Mouse (Mus musculus) frontal cortex, adult 2 months (tissue): Measurements from ENCODE around the gene Cdk14. TPM values are rescaled to one million over a fixed set of nuclear protein-coding genes. Genes with fewer than 3 reads are reported as not detected.

Experiments used
- DNase-seq, 2 experiments: peaks; one replicate each; pipeline ENCODE4 v3.0.0; 2022; ENCODE audit warnings: low spot score in 1 of 2; ENCODE audit errors: extremely low spot score in 1 of 2
- polyA plus RNA-seq: library from polyadenylated mRNA; depleted of rRNA; stranded (reverse); fragments of >200 nt; gene quantifications from 2 replicates; pipeline ENCODE4 v1.2.3, GENCODE M21; 2012

Cdk14 gene
- polyA plus RNA-seq, 1 experiment: 113 TPM

DNA sequence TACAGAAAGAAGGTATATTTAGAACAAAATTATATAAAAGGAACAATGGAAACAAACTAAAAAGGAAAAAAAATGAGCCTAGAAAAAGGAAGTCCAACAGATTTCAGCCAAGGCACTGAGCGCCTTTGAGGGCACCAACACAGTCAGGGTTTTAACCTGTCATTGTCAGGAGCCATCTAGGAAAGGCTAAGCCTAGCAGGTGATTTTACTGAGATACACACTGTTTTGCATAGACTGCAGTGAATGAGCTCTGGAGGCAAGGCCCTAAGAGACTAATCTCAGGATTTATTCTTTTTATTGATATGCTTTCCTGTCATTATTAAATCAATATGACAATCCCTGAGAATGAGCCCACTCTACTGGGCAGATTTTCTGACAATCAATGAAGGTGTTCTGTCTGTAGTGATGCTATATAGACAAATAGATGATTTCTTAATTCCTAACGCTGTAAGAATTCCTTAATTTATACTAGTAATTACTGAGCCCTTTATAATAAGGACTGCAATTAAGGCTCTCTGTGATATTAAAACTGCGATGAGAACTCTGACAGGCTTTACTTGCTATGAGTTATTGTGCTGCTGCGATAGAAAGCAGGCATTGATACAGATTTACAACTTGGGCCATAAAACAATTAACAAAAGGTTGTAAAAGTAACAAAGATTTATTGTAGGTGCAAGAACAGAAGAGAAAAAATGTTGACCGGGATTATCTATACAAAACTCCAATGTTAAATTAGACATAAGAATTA is 303.2 kb downstream of the Cdk14 start:
- DNase-seq: no peak

DNA sequence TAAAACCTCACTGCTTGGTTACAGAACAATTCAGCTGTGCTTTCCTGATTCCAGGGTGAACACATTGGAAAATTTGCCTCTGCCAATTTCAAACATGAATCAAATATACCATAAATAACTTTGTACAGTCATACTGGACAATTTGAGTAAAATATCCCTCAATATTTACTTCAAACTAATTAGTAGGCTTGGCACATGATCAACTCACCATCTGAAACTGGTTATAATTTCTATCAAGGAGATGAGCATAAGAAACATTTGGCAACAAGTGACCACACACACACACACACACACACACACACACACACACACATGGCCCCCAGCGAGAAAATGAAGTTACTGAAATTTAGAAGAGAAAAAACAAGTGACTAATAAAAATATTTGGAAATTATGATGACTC is 304.6 kb downstream of the Cdk14 start:
- DNase-seq: no peak

DNA sequence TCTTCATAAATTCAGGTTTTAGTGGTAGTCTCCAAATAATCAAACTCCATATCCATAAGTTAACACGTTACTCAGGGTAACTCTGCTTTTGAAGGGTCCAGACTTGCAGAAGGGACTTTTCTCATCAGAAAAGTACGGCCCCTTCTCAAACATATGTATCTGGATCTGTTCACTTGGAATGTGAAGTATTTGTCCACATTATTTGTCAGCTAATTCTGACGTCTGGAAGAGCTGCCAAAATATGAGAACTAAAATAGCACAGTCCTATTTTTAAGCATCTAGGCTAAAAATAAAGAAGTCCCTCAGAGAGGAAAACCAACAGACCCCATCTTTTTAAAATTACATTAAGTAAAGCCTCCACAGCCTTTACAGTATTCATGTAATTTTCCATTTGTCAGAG is 310.5 kb downstream of the Cdk14 start:
- no peak for DNase-seq

DNA sequence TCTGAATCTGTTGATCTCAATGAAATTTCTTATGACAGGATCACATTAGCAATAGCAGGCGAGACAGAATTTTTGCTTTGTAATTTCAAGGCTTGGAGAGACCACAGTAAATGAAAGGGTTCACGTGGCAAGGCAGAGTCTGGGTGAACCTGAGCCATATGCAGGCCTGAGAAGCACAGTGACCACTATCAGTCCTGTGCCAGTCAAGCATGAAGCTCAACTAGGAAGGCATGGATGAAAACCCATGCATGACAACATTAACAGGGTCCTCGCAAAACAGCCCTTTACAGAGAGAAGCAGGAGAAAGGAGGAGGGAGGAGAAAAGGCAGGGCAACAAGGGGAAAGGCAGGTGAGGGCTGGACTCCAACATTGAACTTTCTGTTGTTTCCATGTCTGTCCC is 311.1 kb downstream of the Cdk14 start:
- no peak for DNase-seq

DNA sequence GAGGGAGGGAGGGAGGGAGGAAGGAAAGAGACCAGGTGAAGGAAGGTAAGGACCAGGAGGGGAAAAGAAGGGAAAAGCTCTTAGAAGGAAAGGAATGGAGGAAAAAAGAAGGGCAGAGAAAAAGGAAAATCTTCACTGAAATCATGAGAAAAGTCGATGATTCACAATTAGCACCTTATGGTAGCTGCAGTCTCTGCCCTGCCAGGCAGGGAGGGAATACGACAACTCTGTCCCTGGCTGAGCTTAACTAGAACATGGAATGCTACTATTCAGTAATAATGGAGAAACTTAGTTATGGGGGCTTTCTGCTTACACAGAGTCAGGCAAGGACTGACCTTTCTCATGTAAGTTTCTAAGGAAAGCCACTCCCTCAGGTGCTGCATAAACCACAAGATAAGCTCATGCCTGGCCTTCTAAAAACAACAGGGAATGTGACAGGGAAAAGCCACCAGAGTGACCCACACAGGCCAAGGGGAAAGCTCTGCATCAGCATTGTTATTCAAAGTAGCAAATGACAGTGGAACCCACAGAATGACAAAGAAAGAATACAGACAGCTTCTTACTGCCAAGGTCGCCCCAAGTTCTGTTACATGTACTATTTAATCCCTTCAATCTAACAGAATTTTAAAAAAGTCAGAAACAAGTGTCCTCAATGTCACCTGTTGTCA is 323.7 kb downstream of the Cdk14 start:
- peak in 1 of 2 experiments; percentile 35 for DNase-seq

DNA sequence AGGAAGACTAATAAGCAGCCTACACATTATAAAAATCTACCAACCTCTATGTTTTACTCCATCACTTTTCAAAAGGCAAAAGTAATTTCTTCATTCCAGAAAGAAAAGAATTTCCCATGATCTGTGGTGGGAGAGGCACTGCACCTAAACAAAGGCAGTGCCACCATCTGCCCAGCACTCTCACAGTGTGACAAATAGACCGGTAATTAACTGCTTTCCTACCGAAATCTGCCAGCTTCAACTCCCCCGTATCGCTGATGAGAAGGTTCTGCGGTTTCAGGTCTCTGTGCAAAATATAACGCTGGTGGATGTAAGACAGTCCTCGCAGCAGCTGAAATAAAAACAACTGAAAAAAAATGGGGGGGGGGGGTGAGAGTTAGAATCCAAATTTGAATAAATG is 327.4 kb downstream of the Cdk14 start:
- DNase-seq: peak; percentile 19 to 56

DNA sequence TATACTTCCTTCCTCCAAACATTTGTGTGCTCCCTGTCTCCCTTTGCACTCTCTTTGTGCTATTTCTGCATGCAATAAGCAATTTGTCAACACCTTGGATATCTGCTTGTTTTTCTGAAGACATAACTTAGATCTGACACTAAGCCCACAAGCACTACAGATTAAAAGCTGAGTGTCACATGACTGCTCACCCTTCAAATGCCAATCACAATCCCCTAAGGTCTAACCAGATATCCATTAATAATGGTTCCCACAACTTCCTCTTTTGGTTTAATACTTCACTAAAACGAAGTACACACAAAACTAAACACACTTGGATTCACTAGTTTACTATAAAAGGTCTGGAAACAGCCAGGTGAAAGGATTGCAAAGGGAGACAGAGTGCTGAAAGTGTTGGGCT is 348.6 kb downstream of the Cdk14 start:
- no peak for DNase-seq

DNA sequence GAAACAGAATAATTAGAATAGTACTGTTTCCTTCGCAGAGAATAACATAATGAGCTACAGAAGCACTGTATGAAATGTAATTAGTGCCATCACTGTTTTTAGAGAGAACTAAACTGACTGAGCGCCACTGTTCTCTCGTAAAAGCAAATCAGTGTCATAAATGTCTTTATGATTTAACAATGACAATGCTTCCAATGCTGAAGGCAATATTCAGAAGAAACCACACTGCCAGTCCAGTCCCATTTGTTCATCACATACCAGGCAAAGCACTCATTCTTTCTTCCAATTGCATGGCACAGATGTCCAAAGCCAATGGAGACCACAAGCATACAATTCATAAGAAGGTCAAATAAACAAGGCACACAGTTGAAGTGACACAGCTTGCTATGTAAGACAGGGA is 355.4 kb downstream of the Cdk14 start:
- no peak for DNase-seq

DNA sequence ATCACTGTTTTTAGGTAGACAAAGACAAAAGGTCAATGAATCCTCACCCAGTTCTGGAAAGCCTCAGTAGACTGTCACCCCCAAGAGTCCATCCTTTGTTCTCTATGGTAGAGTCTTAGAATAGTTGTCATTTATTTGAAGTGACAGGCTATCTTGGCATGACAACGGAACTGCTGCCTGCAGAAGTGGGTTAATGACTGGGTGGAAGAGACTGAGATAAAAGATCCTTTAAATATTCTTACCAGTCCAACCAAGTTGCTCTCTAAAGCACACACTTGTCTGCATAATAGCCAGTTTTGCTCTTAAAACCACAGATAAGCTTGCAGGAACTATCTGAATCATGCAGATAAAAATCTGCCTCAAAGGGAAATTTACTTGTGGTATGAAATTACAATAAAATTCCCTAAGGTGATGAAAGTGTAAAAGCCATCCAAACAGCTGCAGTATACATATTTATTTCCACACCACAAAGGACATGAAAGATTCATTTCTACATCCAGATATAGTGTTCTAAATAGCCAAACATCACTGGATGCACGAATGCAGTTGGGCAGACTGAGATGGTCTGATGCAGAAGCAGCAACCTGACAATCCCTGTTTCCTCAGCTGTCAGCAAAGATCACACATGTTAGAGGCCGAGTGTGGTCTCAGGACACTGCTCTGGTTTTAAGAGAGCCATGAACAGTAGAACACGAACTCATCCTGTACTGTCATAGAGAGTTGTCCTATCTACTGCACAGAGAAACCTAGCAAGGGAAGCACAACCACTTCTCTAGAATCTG is 363.8 kb downstream of the Cdk14 start:
- no peak for DNase-seq

DNA sequence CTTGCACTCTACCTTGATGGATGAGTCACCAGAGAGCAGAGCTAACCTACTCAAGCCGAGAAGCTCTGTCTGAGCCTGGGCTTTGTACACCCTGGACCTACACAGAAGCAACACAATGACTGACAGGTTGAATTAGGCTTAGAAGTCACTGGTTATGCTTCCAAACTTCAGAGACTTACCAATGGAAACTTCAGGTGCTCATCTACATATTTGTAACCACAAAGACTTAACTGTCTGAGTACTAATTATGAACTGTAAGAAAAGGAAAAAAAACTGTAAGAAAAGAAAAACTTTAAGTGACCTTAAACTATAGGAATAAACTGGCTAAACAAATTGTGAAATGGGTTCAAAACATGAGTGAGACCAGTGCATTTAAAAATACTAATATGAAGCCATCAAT is 364.6 kb downstream of the Cdk14 start:
- no peak for DNase-seq

DNA sequence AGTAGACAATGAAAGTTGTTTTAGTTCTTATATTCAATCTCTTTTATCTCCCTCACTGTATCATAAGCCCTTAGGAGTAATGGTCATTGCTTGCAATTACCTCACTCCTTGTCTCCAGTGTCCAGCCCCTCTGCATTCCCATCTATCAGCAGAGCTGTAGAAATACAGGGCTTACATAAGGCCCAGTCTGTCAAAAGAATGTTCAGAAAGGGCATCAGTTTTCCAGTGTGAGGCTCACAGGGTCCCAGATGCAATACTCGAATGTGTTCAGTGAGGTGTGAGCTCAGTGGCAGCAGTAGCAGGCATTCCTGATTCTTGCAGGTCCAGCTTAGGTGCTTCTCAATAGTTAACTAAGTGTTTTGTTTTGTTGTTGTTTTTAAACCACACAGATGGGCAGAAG is 365.8 kb downstream of the Cdk14 start:
- no peak for DNase-seq

DNA sequence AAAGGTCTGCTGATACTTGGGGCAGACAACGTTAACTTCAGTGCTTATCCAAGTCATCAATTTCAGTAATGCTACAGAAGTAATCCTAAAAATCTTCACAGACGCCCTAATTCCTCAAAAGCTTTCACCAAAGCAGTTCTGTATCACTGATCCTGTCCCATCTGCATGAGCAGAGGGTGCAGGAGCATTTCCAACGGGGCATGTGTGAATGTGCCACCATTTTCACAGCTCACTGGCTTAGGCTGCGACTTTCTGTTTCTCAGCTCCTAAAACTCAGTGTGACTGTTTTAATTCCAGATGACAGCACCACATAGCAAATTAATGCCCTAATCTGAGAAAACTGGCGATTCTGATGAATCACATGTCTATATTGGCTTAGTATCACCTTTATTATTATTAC is 375.8 kb downstream of the Cdk14 start:
- no peak for DNase-seq

DNA sequence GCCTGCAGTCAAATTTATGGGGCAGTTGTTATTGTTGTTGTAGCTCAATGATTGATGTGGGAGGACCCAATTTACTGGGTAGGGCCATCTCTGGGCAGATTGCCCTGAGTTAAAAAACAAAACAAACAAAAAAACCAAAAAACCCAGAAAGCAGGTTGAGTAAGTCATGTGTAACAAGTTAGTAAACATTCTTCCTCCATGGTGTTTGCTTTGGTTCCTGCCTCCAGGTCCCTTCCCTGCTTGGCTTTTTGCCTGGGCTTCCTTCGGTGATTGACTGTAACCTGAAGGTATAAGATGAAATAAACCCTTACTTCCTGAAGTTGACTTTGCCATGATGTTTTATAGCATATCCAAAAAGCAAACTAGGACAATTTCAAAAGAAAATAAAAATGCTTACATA is 377.4 kb downstream of the Cdk14 start:
- no peak for DNase-seq

DNA sequence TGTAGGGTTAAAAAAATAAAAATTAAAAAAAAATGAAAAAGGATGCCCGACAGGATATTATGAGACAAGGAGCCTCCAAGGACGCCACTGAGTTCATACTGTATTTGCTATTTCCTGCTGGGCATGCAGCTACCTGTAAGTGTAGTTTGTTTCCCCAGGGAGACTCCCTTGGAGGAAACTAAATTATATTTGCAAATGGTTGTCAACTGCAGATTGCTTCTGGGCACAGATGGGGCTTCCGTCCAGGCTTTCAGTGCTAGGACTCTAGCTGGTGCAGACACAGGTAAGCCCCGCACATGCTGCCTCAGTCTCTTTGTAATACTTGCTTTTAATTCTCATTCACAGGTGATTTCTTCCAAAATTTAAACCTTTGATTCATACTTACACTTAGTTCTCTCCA is 378.6 kb downstream of the Cdk14 start:
- DNase-seq: no peak

DNA sequence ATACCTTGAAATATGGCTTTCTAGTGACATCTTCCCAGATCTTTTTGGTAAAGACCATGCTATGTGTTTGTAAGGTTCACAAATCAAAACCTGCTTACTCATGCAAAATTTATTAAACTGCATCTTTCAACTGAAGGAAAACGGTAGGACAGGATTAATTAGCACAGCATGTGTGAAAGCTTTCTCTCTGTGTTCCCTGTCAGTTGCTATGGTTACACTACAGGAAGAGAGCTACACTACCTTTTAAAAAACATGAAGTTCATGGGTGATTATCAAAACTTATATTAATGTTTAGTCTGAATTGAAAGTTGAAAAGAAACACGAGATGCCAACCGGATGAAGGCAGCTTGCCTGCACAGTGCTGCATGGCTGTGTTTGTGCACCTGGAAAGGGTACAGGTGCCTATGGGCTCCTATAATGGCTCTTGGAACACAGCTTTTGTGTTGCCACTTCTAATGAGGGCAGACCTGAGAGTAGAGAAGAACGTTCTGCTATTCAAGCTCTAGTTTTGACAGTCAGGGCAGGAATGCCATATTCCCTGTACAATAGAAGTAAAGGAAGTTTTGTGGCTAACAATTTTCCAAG is 380.3 kb downstream of the Cdk14 start:
- DNase-seq: no peak

DNA sequence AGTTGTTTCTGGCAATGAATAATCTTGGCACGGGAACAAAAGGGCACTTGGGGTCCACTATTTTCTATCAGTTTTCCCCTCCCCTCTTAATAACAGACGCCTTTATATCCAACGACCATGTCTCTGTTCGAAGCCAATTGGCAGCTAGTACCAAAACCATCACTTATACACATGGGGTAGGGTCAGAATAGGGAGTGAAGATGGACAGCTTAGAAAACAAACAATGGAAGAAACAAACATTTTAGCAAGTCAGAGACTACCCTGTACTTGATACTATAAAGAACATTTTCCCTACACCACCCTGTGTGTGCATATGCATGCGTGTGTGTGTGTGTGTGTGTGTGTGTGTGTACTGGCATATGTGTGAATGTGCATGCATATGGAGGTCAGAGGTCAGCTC is 386.7 kb downstream of the Cdk14 start:
- no peak for DNase-seq

DNA sequence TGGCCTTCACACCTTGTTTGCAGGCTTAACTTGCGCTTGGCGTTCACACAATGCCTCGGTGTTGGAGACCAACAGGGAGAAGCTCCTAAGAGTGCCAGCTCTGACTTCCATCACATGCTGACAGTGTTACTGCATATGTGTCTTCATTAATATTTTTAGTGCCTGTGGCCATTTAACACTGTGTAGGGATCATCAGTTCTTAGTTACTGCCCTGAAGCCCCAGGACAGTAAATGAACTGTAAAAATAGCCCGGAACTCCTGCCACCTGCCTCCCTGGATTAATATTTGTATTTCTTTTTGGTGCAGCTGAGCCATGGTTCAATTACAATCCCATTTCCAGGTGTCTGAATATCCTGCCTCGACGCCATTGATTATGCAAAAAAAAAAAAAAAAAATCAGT is 387.3 kb downstream of the Cdk14 start:
- no peak for DNase-seq

DNA sequence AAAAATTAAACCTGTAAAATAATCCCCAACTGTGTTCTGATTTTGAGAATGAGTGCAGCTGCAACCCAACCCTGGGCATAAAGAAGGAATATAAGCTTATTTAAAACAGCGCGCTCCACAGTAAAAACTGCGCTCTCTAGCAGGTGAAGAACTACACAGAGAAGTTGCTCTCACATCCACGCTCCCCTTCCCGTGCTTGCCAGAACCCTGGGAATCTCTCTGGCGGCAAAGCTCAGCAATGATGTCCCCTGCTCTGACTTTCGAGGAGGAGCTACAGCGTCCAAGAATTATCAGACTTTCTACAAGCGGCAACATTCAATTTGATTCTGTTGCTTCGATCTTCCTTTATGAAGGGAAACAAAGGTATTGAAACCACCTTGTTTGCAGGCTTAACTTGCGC is 387.7 kb downstream of the Cdk14 start:
- no peak for DNase-seq

DNA sequence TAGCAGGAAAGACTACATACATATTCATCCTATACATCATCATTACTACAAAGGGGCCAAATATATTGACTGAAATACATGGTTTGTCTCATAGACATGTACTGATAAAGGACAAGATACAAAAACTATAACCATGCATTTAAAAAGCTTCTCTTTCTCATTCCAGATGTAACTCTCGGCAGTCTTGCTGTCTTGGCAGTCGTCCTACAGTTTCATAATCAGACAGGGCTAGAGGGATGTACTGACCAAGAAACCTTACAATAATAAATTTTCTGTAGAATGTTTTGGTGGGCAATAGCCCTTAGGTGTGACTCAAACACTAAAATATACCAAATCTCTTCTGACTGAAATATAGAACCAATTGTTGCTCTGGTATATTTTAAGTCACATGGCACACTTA is 389.7 kb downstream of the Cdk14 start:
- no peak for DNase-seq

DNA sequence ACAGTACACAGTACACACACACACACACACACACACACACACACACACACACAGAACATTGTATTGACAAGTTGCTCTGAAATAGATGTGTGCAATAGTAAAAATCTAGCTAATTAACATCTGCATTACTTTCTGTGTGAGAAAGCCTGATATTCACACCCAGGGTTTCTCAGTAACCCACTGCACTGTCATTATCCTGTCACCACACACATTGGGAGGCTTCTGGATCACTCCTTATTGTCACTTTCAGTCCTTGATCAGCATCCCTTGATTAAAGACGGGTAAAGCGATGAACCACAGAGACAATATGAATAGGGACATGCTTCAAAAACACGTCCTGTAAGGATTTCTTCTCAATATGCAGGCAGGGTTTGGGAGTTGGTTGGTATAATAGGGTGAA is 401.2 kb downstream of the Cdk14 start:
- DNase-seq: no peak

DNA sequence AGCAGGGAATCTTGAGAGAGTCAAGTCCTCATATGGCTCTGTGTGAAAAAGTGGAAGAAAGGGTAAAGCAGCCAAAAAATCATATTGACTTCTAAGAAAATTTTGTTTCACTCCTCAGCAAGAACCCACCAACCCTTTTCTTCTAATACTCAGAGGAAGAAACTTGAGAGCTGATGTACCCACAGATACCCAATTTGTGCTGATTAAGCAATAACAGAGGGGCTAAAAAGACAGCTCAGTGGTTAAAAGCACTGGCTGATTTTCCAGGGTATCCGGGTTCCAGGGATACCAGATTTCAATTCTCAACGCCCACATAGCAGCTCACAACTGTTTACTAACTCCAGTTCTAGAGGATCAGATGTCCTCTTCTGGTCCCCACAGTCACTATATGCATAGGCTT is 401.9 kb downstream of the Cdk14 start:
- no peak for DNase-seq
